Mouse (Mus musculus): ENCODE data around the gene Tmem135. TPM values are rescaled to one million over a fixed set of nuclear protein-coding genes. Genes with fewer than 3 reads are reported as not detected.

The Tmem135 gene
- polyA plus RNA-seq, 2 experiments: 12.4 to 18.6 TPM

- H3K4me3 ChIP-seq (replicated peaks; ENCODE audit: low read length): no peak overlapping the region
- no peak for TF ChIP-seq POLR2A (IDR thresholded peaks at IDR 0.05; ENCODE audit: borderline replicate concordance, extremely low read depth, insufficient read depth, insufficient read length)
- H3K9ac ChIP-seq (ENCODE audit: low read depth, low read length, severe bottlenecking): no peak overlapping the region
- H3K9me3 ChIP-seq (ENCODE audit: control insufficient read depth, low read length): no peaks in the 10 kb centered on the region
- no peaks in the 10 kb centered on the region for H3K36me3 ChIP-seq (ENCODE audit: control insufficient read depth, insufficient read depth, low read length)
- DNase-seq (ENCODE audit: low spot score) (no peak), ATAC-seq (ENCODE audit: low FRiP score, low read depth) (no peak)
- no peaks in the 10 kb centered on the region for H3K27me3 ChIP-seq (ENCODE audit: control insufficient read depth, insufficient read depth, low read length)
- H3K4me2 ChIP-seq (replicated peaks; ENCODE audit: low read depth, low read length, severe bottlenecking): no peak overlapping the region
- peaks cover 5% of the 10 kb centered on the region; the same call in 1 of the 2 replicates for H3K4me1 ChIP-seq (ENCODE audit: control insufficient read depth, insufficient read depth, low read length)
- 85% methylated on average over 1 of the region's 1 CpGs for WGBS
- no peak overlapping the region for H3K27ac ChIP-seq (replicated peaks; ENCODE audit: low read depth, low read length)
Observed at GRCm38 (mm10) chr7:89429326-89429725, 25.3 kb upstream of the Tmem135 start.

- TF ChIP-seq POLR2A (IDR thresholded peaks at IDR 0.05; ENCODE audit: borderline replicate concordance, extremely low read depth, insufficient read depth, insufficient read length): no peak
- Histone ChIP-seq H3K36me3 (ENCODE audit: control insufficient read depth, insufficient read depth, low read length) (no peaks in the 10 kb centered on the region), H3K9me3 (ENCODE audit: control insufficient read depth, low read length) (no peaks in the 10 kb centered on the region), H3K27ac (replicated peaks; ENCODE audit: low read depth, low read length) (no peak overlapping the region), H3K9ac (ENCODE audit: low read depth, low read length, severe bottlenecking) (no peak overlapping the region), H3K4me3 (replicated peaks; ENCODE audit: low read length) (no peak overlapping the region), H3K4me2 (replicated peaks; ENCODE audit: low read depth, low read length, severe bottlenecking) (no peak overlapping the region), H3K27me3 (ENCODE audit: control insufficient read depth, insufficient read depth, low read length) (no peaks in the 10 kb centered on the region), H3K4me1 (ENCODE audit: control insufficient read depth, insufficient read depth, low read length) (peaks cover 5% of the 10 kb centered on the region; the same call in 1 of the 2 replicates)
- DNase-seq (ENCODE audit: low spot score): no peak
- 85% methylated on average over 5 of the region's 5 CpGs for WGBS
- ATAC-seq (ENCODE audit: low FRiP score, low read depth): no peak
Observed at GRCm38 (mm10) chr7:89428804-89429203, 24.8 kb upstream of the Tmem135 start.

- TF ChIP-seq POLR2A (IDR thresholded peaks at IDR 0.05; ENCODE audit: borderline replicate concordance, extremely low read depth, insufficient read depth, insufficient read length): no peak
- H3K9ac ChIP-seq (ENCODE audit: low read depth, low read length, severe bottlenecking): no peak overlapping the region
- no peaks in the 10 kb centered on the region for H3K9me3 ChIP-seq (ENCODE audit: control insufficient read depth, low read length)
- no peaks in the 10 kb centered on the region; the same call in 1 of the 2 replicates for H3K4me1 ChIP-seq (ENCODE audit: control insufficient read depth, insufficient read depth, low read length)
- H3K4me3 ChIP-seq (replicated peaks; ENCODE audit: low read length): no peak overlapping the region
- no peaks in the 10 kb centered on the region for H3K27me3 ChIP-seq (ENCODE audit: control insufficient read depth, insufficient read depth, low read length)
- 30% methylated on average over 5 of the region's 5 CpGs for WGBS
- H3K36me3 ChIP-seq (ENCODE audit: control insufficient read depth, insufficient read depth, low read length): no peaks in the 10 kb centered on the region
- H3K27ac ChIP-seq (replicated peaks; ENCODE audit: low read depth, low read length): no peak overlapping the region
- no peak for DNase-seq (ENCODE audit: low spot score)
- no peak overlapping the region for H3K4me2 ChIP-seq (replicated peaks; ENCODE audit: low read depth, low read length, severe bottlenecking)
- no peak for ATAC-seq (ENCODE audit: low FRiP score, low read depth)
Observed at GRCm38 (mm10) chr7:89427101-89427500, 23.1 kb upstream of the Tmem135 start.

- DNase-seq (ENCODE audit: low spot score): no peak
- no peak overlapping the region for H3K9ac ChIP-seq (ENCODE audit: low read depth, low read length, severe bottlenecking)
- H3K4me3 ChIP-seq (replicated peaks; ENCODE audit: low read length): no peak overlapping the region
- no peaks in the 10 kb centered on the region for H3K9me3 ChIP-seq (ENCODE audit: control insufficient read depth, low read length)
- no peaks in the 10 kb centered on the region for H3K36me3 ChIP-seq (ENCODE audit: control insufficient read depth, insufficient read depth, low read length)
- H3K27ac ChIP-seq (replicated peaks; ENCODE audit: low read depth, low read length): no peak overlapping the region
- ATAC-seq (ENCODE audit: low FRiP score, low read depth): no peak
- H3K4me1 ChIP-seq (ENCODE audit: control insufficient read depth, insufficient read depth, low read length): no peaks in the 10 kb centered on the region; the same call in 1 of the 2 replicates
- no peak for TF ChIP-seq POLR2A (IDR thresholded peaks at IDR 0.05; ENCODE audit: borderline replicate concordance, extremely low read depth, insufficient read depth, insufficient read length)
- no peaks in the 10 kb centered on the region for H3K27me3 ChIP-seq (ENCODE audit: control insufficient read depth, insufficient read depth, low read length)
- WGBS: 47% methylated on average over 11 of the region's 11 CpGs
- H3K4me2 ChIP-seq (replicated peaks; ENCODE audit: low read depth, low read length, severe bottlenecking): no peak overlapping the region
Observed at GRCm38 (mm10) chr7:89425803-89426725, 22.0 kb upstream of the Tmem135 start.

GRCm38 (mm10) chr7:89424659-89425058 is 20.6 kb upstream of the Tmem135 start:
- ATAC-seq (ENCODE audit: low FRiP score, low read depth) (no peak), DNase-seq (ENCODE audit: low spot score) (no peak)
- TF ChIP-seq POLR2A (IDR thresholded peaks at IDR 0.05; ENCODE audit: borderline replicate concordance, extremely low read depth, insufficient read depth, insufficient read length): no peak
- no peaks in the 10 kb centered on the region for H3K27me3 ChIP-seq (ENCODE audit: control insufficient read depth, insufficient read depth, low read length)
- 77% methylated on average over 5 of the region's 5 CpGs for WGBS
- no peaks in the 10 kb centered on the region for H3K36me3 ChIP-seq (ENCODE audit: control insufficient read depth, insufficient read depth, low read length)
- H3K9ac ChIP-seq (ENCODE audit: low read depth, low read length, severe bottlenecking): no peak overlapping the region
- H3K27ac ChIP-seq (replicated peaks; ENCODE audit: low read depth, low read length): no peak overlapping the region
- H3K9me3 ChIP-seq (ENCODE audit: control insufficient read depth, low read length): no peaks in the 10 kb centered on the region
- no peak overlapping the region for H3K4me2 ChIP-seq (replicated peaks; ENCODE audit: low read depth, low read length, severe bottlenecking)
- no peaks in the 10 kb centered on the region; the same call in 1 of the 2 replicates for H3K4me1 ChIP-seq (ENCODE audit: control insufficient read depth, insufficient read depth, low read length)
- H3K4me3 ChIP-seq (replicated peaks; ENCODE audit: low read length): no peak overlapping the region
